Mouse (Mus musculus) forebrain, embryonic 11.5 days (tissue): ENCODE measurements around the gene Agps. TPM values are rescaled to one million over a fixed set of nuclear protein-coding genes. Genes with fewer than 3 reads are reported as not detected.

Experiments
- ATAC-seq: fragments of 200-750 bp; cut with Nextera tagmentation; replicated peaks from 2 replicates; pipeline ENCODE4 v1.8.0; 2017; ENCODE audit warnings: moderate TSS enrichment; ENCODE audit not compliant: low FRiP score
- DNase-seq: peaks from one replicate; pipeline ENCODE4 v3.0.0-alpha.2; 2017; ENCODE audit warnings: low spot score
- H3K27ac ChIP-seq: fragments of 300-500 bp; sonication (generic); 2 replicates; pipeline ENCODE4 v1.5.1; 2014; ENCODE audit warnings: low read depth, low read length
- H3K27me3 ChIP-seq: fragments of 300-500 bp; sonication (generic); 2 replicates; pipeline ENCODE4 v1.6.1; 2014; ENCODE audit warnings: mild to moderate bottlenecking, low read length, mixed read lengths; ENCODE audit not compliant: control insufficient read depth, insufficient read depth
- H3K36me3 ChIP-seq: fragments of 300-500 bp; sonication (generic); 2 replicates; pipeline ENCODE4 v1.6.1; 2014; ENCODE audit warnings: mild to moderate bottlenecking, low read length, moderate library complexity, mixed read lengths; ENCODE audit not compliant: control insufficient read depth, insufficient read depth
- H3K4me1 ChIP-seq: fragments of 300-500 bp; sonication (generic); replicated peaks from 2 replicates; pipeline ENCODE4 v1.6.1; 2014; ENCODE audit warnings: low read length, mixed read lengths; ENCODE audit not compliant: control insufficient read depth, insufficient read depth
- H3K4me2 ChIP-seq: fragments of 300-500 bp; sonication (generic); 2 replicates; pipeline ENCODE4 v1.6.1; 2014; ENCODE audit warnings: low read depth, mild to moderate bottlenecking, low read length, moderate library complexity, mixed read lengths; ENCODE audit not compliant: severe bottlenecking
- H3K4me3 ChIP-seq: fragments of 300-500 bp; sonication (generic); 2 replicates; pipeline ENCODE4 v1.5.1; 2014; ENCODE audit warnings: low read depth, low read length
- H3K9ac ChIP-seq: fragments of 300-500 bp; sonication (generic); 2 replicates; pipeline ENCODE4 v1.6.1; 2014; ENCODE audit warnings: low read length
- H3K9me3 ChIP-seq: fragments of 300-500 bp; sonication (generic); 2 replicates; pipeline ENCODE4 v1.6.1; 2016; ENCODE audit warnings: low read length, mixed read lengths; ENCODE audit not compliant: control insufficient read depth
- WGBS: fragments of 180-500 bp; shearing (Covaris S2); extraction: QIAGEN DNeasy Blood & Tissue Kit; methylation state at CpG from one replicate; pipeline ENCODE4 v1.1.7; 2014; 5-methylcytosine and 5-hydroxymethylcytosine counted together
- polyA plus RNA-seq: library from polyadenylated mRNA; unstranded; fragments of >200 nt; fragmentation: Nextera tagmentation; extraction: Ambion mirVana; gene quantifications from 2 replicates; pipeline ENCODE4 v1.2.1, GENCODE M21; 2014

The Agps gene
- polyA plus RNA-seq, 1 experiment from 2014 or later, result 46.7 TPM

- Histone ChIP-seq H3K27me3 (no peaks in the 10 kb centered on the region), H3K4me2 (no peak overlapping the region), H3K27ac (no peak overlapping the region), H3K9me3 (no peaks in the 10 kb centered on the region), H3K36me3 (no peaks in the 10 kb centered on the region), H3K4me3 (no peak overlapping the region), H3K9ac (no peak overlapping the region), H3K4me1 (no peaks in the 10 kb centered on the region)
- no peak for DNase-seq
- ATAC-seq, result no peak
- 97% methylated on average over 1 of the region's 1 CpGs for WGBS
Measured at GRCm38 (mm10) chr2:75847708-75848107, 15.7 kb downstream of the Agps start.

- Histone ChIP-seq H3K4me2 (no peak overlapping the region), H3K36me3 (no peaks in the 10 kb centered on the region), H3K27ac (no peak overlapping the region), H3K4me1 (no peaks in the 10 kb centered on the region), H3K4me3 (no peak overlapping the region), H3K9me3 (no peaks in the 10 kb centered on the region), H3K9ac (no peak overlapping the region), H3K27me3 (no peaks in the 10 kb centered on the region)
- WGBS, result 81% methylated on average over 2 of the region's 2 CpGs
- DNase-seq (no peak), ATAC-seq (no peak)
Measured at GRCm38 (mm10) chr2:75852483-75852882, 20.5 kb downstream of the Agps start.

GRCm38 (mm10) chr2:75854136-75854535 lies 22.2 kb downstream of the Agps start:
- H3K4me1 ChIP-seq, result no peaks in the 10 kb centered on the region
- no peak for DNase-seq
- no peak overlapping the region for H3K4me3 ChIP-seq
- no peak overlapping the region for H3K4me2 ChIP-seq
- H3K9ac ChIP-seq, result no peak overlapping the region
- WGBS, result 68% methylated on average over 3 of the region's 3 CpGs
- H3K27me3 ChIP-seq, result no peaks in the 10 kb centered on the region
- no peak for ATAC-seq
- H3K36me3 ChIP-seq, result no peaks in the 10 kb centered on the region; the same call in 1 of the 2 replicates
- no peaks in the 10 kb centered on the region for H3K9me3 ChIP-seq
- H3K27ac ChIP-seq, result no peak overlapping the region

- 97% methylated on average over 3 of the region's 3 CpGs for WGBS
- DNase-seq (no peak), ATAC-seq (no peak)
- H3K9me3 ChIP-seq, result no peaks in the 10 kb centered on the region
- peaks cover 2% of the 10 kb centered on the region; the same call in 1 of the 2 replicates for H3K36me3 ChIP-seq
- H3K27me3 ChIP-seq, result no peaks in the 10 kb centered on the region
- H3K4me2 ChIP-seq, result no peak overlapping the region
- H3K9ac ChIP-seq, result no peak overlapping the region
- H3K27ac ChIP-seq, result no peak overlapping the region
- H3K4me1 ChIP-seq, result no peaks in the 10 kb centered on the region
- H3K4me3 ChIP-seq, result no peak overlapping the region
Measured at GRCm38 (mm10) chr2:75861115-75861514, 29.1 kb downstream of the Agps start.

- 91% methylated on average over 2 of the region's 2 CpGs for WGBS
- no peak overlapping the region for H3K27ac ChIP-seq
- no peaks in the 10 kb centered on the region for H3K4me1 ChIP-seq
- H3K4me3 ChIP-seq, result no peak overlapping the region
- DNase-seq (no peak), ATAC-seq (no peak)
- no peak overlapping the region for H3K9ac ChIP-seq
- H3K9me3 ChIP-seq, result no peaks in the 10 kb centered on the region
- H3K36me3 ChIP-seq, result peaks cover 2% of the 10 kb centered on the region; the same call in 1 of the 2 replicates
- no peak overlapping the region for H3K4me2 ChIP-seq
- H3K27me3 ChIP-seq, result no peaks in the 10 kb centered on the region
Measured at GRCm38 (mm10) chr2:75869604-75870003, 37.6 kb downstream of the Agps start.

GRCm38 (mm10) chr2:75874008-75874559 lies 42.1 kb downstream of the Agps start:
- Histone ChIP-seq H3K27me3 (no peaks in the 10 kb centered on the region), H3K36me3 (no peaks in the 10 kb centered on the region; the same call in 1 of the 2 replicates), H3K4me1 (no peaks in the 10 kb centered on the region), H3K27ac (no peak overlapping the region), H3K4me3 (no peak overlapping the region), H3K4me2 (no peak overlapping the region), H3K9ac (no peak overlapping the region), H3K9me3 (no peaks in the 10 kb centered on the region)
- WGBS, result 49% methylated on average over 3 of the region's 3 CpGs
- ATAC-seq, result no peak
- no peak for DNase-seq

GRCm38 (mm10) chr2:75879791-75880190 lies 47.8 kb downstream of the Agps start:
- WGBS, result 56% methylated on average over 3 of the region's 3 CpGs
- no peak overlapping the region for H3K4me3 ChIP-seq
- H3K4me2 ChIP-seq, result no peak overlapping the region
- H3K9ac ChIP-seq, result no peak overlapping the region
- no peak for ATAC-seq
- H3K27ac ChIP-seq, result no peak overlapping the region
- no peaks in the 10 kb centered on the region for H3K9me3 ChIP-seq
- no peaks in the 10 kb centered on the region for H3K27me3 ChIP-seq
- no peak for DNase-seq
- H3K4me1 ChIP-seq, result no peaks in the 10 kb centered on the region
- H3K36me3 ChIP-seq, result no peaks in the 10 kb centered on the region; the same call in 1 of the 2 replicates

- no peaks in the 10 kb centered on the region for H3K4me1 ChIP-seq
Measured at GRCm38 (mm10) chr2:75883543-75883942, 51.6 kb downstream of the Agps start.

GRCm38 (mm10) chr2:75891981-75892380 lies 60.0 kb downstream of the Agps start:
- H3K36me3 ChIP-seq, result no peaks in the 10 kb centered on the region; the same call in 1 of the 2 replicates
- H3K27ac ChIP-seq, result no peak overlapping the region
- H3K4me3 ChIP-seq, result no peak overlapping the region
- DNase-seq, result no peak
- no peaks in the 10 kb centered on the region for H3K4me1 ChIP-seq
- no peak overlapping the region for H3K4me2 ChIP-seq
- no peak for ATAC-seq
- no peaks in the 10 kb centered on the region for H3K9me3 ChIP-seq
- 64% methylated on average over 4 of the region's 4 CpGs for WGBS
- H3K27me3 ChIP-seq, result no peaks in the 10 kb centered on the region
- H3K9ac ChIP-seq, result no peak overlapping the region

More at GRCm38 (mm10) chr2:75883543-75883942, 51.6 kb downstream of the Agps start:
- Histone ChIP-seq H3K9ac (no peak overlapping the region), H3K27ac (no peak overlapping the region), H3K27me3 (no peaks in the 10 kb centered on the region), H3K4me2 (no peak overlapping the region), H3K9me3 (no peaks in the 10 kb centered on the region), H3K4me3 (no peak overlapping the region), H3K36me3 (no peaks in the 10 kb centered on the region)
- DNase-seq, result peak; percentile 73
- no peak for ATAC-seq
- 67% methylated on average over 1 of the region's 1 CpGs for WGBS
